Mouse (Mus musculus): Measurements from ENCODE around the gene Haao. TPM values are rescaled to one million over a fixed set of nuclear protein-coding genes. Genes with fewer than 3 reads are reported as not detected.

Gene Haao
- total RNA-seq, 1 experiment from 2014 or later = 30.9 TPM

- ATAC-seq (replicated peaks in 1 of 2; ENCODE audit: insufficient read depth in 1 of 2, low FRiP score in 2 of 2, low TSS enrichment in 1 of 2, low read depth in 1 of 2, poor library complexity in 2 of 2, severe bottlenecking in 2 of 2) = no peak
Observed at GRCm38 (mm10) chr17:83813050-83813449, 34.7 kb downstream of the Haao start.

GRCm38 (mm10) chr17:83812200-83812944 is 35.4 kb downstream of the Haao start:
- no peak for ATAC-seq (replicated peaks in 1 of 2; ENCODE audit: insufficient read depth in 1 of 2, low FRiP score in 2 of 2, low TSS enrichment in 1 of 2, low read depth in 1 of 2, poor library complexity in 2 of 2, severe bottlenecking in 2 of 2)

- no peak for ATAC-seq (replicated peaks in 1 of 2; ENCODE audit: insufficient read depth in 1 of 2, low FRiP score in 2 of 2, low TSS enrichment in 1 of 2, low read depth in 1 of 2, poor library complexity in 2 of 2, severe bottlenecking in 2 of 2)
Observed at GRCm38 (mm10) chr17:83810285-83810684, 37.5 kb downstream of the Haao start.

- ATAC-seq (replicated peaks in 1 of 2; ENCODE audit: insufficient read depth in 1 of 2, low FRiP score in 2 of 2, low TSS enrichment in 1 of 2, low read depth in 1 of 2, poor library complexity in 2 of 2, severe bottlenecking in 2 of 2) = no peak
Observed at GRCm38 (mm10) chr17:83809197-83809829, 38.5 kb downstream of the Haao start.

GRCm38 (mm10) chr17:83808476-83809098 is 39.2 kb downstream of the Haao start:
- ATAC-seq (replicated peaks in 1 of 2; ENCODE audit: insufficient read depth in 1 of 2, low FRiP score in 2 of 2, low TSS enrichment in 1 of 2, low read depth in 1 of 2, poor library complexity in 2 of 2, severe bottlenecking in 2 of 2) = no peak

DNA sequence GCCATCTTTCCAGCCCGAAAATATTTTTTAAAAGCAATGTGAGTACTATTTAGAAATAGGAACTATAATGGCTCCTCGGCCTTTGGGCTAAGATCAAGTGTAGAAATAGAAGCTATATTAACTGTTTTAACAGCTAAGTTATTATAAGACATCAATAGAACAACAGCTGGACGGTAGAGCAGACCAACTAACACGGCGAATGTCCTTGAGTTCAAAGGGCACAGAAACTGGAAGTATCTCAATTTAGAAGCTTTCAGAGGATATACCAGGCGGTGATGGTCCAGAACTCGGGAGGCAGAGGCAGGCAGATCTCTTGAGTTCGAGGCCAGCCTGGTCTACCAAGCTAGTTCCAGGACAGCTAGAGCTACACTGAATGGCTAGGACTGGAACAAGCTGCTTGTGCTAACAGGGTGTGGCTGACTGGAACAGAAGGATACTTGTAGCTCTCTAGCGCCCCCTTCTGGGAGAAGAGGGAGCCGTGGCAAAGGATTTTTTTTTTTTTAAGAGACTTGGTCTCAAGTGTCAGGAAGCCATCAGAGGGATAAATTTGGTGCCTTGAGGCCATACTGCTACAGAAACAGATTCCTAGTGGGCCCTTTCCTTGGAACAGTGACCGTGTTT is 39.9 kb downstream of the Haao start:
- ATAC-seq (replicated peaks in 1 of 2; ENCODE audit: insufficient read depth in 1 of 2, low FRiP score in 2 of 2, low TSS enrichment in 1 of 2, low read depth in 1 of 2, poor library complexity in 2 of 2, severe bottlenecking in 2 of 2) = peak; percentile 14 to 54; a peak in 1 of 4 replicates

GRCm38 (mm10) chr17:83807345-83807744 is 40.4 kb downstream of the Haao start:
- peak; percentile 54 to 74 for ATAC-seq (replicated peaks in 1 of 2; ENCODE audit: insufficient read depth in 1 of 2, low FRiP score in 2 of 2, low TSS enrichment in 1 of 2, low read depth in 1 of 2, poor library complexity in 2 of 2, severe bottlenecking in 2 of 2)

DNA sequence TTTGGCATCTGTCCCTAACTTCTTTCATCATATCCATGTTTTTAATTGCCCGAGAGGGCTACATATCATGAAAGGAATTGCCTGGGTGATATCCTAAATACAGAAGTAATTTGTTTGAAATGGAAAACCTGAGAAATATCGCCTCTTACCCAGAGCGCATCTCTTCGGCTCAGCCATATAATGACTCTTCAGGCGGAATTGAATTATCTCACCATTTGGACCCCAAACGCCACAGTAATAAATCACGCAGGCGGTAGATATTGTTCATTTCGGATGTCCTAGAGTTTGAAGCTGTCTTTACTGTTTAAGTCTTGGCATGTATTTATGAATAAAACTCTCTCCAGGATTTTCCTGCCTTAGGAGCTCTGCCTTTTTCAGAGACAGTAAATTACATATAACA is 42.7 kb downstream of the Haao start:
- ATAC-seq (replicated peaks in 1 of 2; ENCODE audit: insufficient read depth in 1 of 2, low FRiP score in 2 of 2, low TSS enrichment in 1 of 2, low read depth in 1 of 2, poor library complexity in 2 of 2, severe bottlenecking in 2 of 2) = no peak

GRCm38 (mm10) chr17:83803987-83804386 is 43.8 kb downstream of the Haao start:
- ATAC-seq (replicated peaks in 1 of 2; ENCODE audit: insufficient read depth in 1 of 2, low FRiP score in 2 of 2, low TSS enrichment in 1 of 2, low read depth in 1 of 2, poor library complexity in 2 of 2, severe bottlenecking in 2 of 2) = no peak

DNA sequence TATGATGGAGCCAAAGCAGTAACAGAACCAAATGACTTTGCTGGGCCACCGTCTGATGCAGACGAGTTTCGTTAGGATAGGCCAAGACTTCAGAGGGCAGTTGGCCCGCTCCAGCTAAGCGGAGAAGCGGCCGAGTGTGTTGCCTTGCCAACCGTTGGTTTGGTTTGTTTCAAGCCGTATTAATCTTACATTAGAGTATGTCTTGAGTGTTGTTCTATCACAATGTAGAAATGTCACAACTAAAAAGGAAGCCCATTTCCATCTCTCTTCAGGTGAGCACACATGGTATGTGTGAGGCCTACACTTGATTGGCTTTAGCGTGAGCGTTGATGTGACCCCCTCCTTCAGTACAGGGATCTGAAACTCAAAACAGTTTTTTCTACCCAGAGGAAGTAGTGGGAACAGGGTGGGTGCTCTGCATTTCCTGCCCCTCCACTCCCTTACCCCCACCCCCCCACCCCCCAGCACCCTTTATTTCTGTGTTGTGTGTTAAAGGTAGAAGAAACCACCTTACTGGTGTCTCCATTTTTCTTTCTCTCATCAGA is 48.2 kb downstream of the Haao start:
- ATAC-seq (replicated peaks in 1 of 2; ENCODE audit: insufficient read depth in 1 of 2, low FRiP score in 2 of 2, low TSS enrichment in 1 of 2, low read depth in 1 of 2, poor library complexity in 2 of 2, severe bottlenecking in 2 of 2) = no peak

DNA sequence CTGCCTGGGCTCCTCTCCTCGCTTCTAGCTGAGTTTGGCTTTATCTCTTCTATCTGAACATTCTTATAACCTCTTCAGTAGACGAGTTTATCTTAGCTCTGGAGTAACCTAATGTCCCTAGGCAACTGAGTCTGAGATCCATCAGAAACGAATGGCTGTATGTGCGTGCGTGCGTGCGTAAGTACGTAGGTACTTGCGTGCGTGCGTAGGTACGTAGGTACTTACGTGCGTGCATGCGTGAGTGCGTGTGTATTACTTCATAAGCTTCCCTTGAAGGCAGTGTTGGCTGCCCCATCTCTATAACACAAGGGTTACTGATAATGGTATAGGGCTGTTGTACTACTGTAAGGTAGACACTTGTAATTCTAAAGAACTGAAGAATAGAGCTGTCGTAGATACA is 52.6 kb downstream of the Haao start:
- no peak for ATAC-seq (replicated peaks in 1 of 2; ENCODE audit: insufficient read depth in 1 of 2, low FRiP score in 2 of 2, low TSS enrichment in 1 of 2, low read depth in 1 of 2, poor library complexity in 2 of 2, severe bottlenecking in 2 of 2)

DNA sequence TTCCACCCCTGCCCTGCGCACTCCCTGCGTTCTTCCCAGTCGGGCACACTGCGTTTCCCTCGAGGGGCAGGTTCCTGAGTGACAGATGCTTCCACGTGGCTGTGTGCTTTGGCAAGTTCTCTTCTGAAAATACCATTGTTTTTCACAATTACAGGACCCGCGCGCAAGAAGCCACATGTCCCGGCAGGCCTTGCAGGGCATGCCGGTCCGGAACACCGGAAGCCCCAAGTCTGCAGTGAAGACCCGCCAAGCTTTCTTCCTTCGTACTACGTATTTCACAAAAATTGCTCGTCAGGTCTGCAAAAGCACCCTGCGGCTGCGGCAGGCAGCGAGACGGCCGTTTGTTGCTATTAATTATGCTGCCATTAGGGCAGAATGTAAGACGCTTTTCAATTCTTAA is 55.4 kb downstream of the Haao start:
- no peak for ATAC-seq (replicated peaks in 1 of 2; ENCODE audit: insufficient read depth in 1 of 2, low FRiP score in 2 of 2, low TSS enrichment in 1 of 2, low read depth in 1 of 2, poor library complexity in 2 of 2, severe bottlenecking in 2 of 2)

DNA sequence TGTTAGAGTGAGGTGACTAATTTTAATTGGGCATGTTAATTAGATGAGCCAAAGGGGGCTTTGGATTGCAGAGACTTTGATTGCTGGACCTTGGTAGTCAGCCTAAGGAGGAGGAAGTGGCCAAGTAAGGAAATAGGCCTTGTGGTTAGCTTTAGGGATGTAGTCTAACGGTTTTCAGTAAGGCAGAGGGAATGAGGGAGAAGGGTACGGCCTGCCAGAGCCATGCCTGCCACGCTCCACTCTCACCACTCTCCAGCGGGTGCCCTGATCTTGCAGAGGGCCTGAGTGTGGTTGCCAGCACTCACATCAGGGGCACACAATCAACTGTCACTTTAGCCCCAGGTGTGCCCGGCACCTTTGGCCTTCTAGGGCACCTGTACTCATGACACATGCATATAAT is 57.6 kb downstream of the Haao start:
- ATAC-seq (replicated peaks in 1 of 2; ENCODE audit: insufficient read depth in 1 of 2, low FRiP score in 2 of 2, low TSS enrichment in 1 of 2, low read depth in 1 of 2, poor library complexity in 2 of 2, severe bottlenecking in 2 of 2) = peak; percentile 39 to 59; a peak in 2 of 4 replicates

- no peak for ATAC-seq (replicated peaks in 1 of 2; ENCODE audit: insufficient read depth in 1 of 2, low FRiP score in 2 of 2, low TSS enrichment in 1 of 2, low read depth in 1 of 2, poor library complexity in 2 of 2, severe bottlenecking in 2 of 2)
Observed at GRCm38 (mm10) chr17:83786418-83786817, 61.3 kb downstream of the Haao start.

DNA sequence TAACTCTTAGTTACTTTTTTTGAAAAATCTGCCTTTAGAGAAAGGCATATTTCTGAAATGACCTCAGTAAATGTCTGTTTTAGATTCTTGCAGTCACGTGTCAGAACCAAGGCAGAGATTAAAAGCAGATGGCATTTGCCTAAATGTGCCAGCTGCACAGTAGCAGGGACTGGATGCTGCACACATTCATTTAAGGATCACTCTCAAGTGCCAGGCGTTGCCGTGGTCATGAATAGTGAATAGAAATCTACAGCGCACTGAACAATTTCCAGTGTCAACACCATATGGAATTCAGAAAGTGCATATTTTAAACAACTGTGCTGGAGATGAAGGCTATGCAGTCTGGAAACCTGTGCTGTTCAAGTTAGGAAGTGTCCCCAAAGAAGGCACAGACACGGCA is 65.0 kb downstream of the Haao start:
- no peak for ATAC-seq (replicated peaks in 1 of 2; ENCODE audit: insufficient read depth in 1 of 2, low FRiP score in 2 of 2, low TSS enrichment in 1 of 2, low read depth in 1 of 2, poor library complexity in 2 of 2, severe bottlenecking in 2 of 2)
